Mouse (Mus musculus): ENCODE results near the gene Fuk.

GRCm38 (mm10) chr8:110883824-110884223 lies 18.5 kb downstream of the Fuk start:
- TF ChIP-seq POLR2A (IDR thresholded peaks at IDR 0.05; ENCODE audit: insufficient read length, low read depth) (no peak), MYOD1 (IDR thresholded peaks at IDR 0.05; ENCODE audit: control insufficient read depth in 1 of 3, insufficient read length in 2 of 3, low read depth in 2 of 3) (no peak), MAX (IDR thresholded peaks at IDR 0.05; ENCODE audit: low read depth) (no peak), SRF (IDR thresholded peaks at IDR 0.05; ENCODE audit: control insufficient read depth, insufficient read length, low read depth) (no peak), TCF3 (IDR thresholded peaks at IDR 0.05; ENCODE audit: insufficient read length, low read depth) (no peak)
